Comparison of ENCODE assay signal across 9 mouse cellular contexts in the genomic region with DNA sequence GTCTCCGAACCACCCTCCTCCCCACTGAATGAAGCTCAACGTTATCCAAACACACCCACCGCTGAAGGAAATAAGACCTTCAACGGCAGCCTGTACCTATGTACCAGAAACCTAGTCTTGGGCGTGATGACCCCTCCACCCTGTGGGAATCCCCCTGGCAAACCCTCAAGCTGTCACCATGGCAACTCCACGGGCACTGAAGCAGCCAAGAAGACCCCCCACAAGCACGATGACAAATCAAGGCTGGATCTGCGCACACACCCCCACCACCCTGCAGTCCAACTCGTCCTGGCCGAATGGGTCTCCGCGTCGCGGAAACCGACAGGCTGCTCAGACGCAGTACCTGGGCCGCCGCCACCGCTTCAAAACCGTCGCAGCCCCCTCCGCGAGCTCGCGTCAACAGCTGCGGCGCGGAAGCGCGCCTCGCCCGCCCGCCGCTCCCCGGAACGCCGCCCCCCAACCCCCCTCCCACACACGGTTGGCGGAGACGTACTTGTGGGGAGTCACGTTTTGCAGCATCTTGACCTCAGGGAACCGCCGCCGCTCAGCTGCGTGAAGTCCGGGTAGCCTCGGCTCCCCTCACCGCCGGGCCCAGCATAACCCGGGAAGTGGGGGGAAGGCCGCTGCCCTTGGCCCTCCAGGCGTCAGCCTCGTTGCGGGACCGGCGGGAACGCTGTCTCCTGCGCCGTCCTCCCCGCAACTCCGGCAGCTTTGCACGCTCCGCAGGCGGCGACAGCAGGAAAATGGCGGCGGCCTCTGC. TPM values are rescaled to one million over a fixed set of nuclear protein-coding genes. Genes with fewer than 3 reads are reported as not detected.
DNase-seq lines count a peak whose midpoint lies in the region; ATAC-seq and TF ChIP-seq lines count a peak whose summit lies in the region.
"Had no signal": no experiment of that assay in that cellular context is flagged by ENCODE, and none has a peak within 500 bp of the region (broad histone marks: within the 10 kb centered on the region; RNA-seq: fewer than 3 reads in every experiment).

No protein-coding gene starts in this region.

- intact Hi-C loops in gastrocnemius, adult 2 months (cut with DNase I) = no loop called here

- under 1% methylated on average over 67 of the region's 67 CpGs for WGBS in cerebellum, adult 2 months
- under 1% methylated on average over 67 of the region's 67 CpGs for WGBS in intestine, postnatal 0 days
- under 1% methylated on average over 66 of the region's 67 CpGs for WGBS in lung, embryonic 15.5 days

- H3K27ac ChIP-seq in cerebellum, adult 2 months (ENCODE audit: insufficient read depth, low read length) = no peak overlapping the region
- peak overlapping the region; percentile 99 for H3K27ac ChIP-seq in gastrocnemius, adult 2 months
- peak overlapping the region; percentile 100 for H3K27ac ChIP-seq in intestine, postnatal 0 days (ENCODE audit: low read depth, low read length)
- peak overlapping the region; percentile 77 for H3K27ac ChIP-seq in lung, embryonic 15.5 days

- peak overlapping the region; percentile 67 for H3K4me3 ChIP-seq in cerebellum, adult 2 months (replicated peaks; ENCODE audit: insufficient read depth, low read depth, low read length)
- H3K4me3 ChIP-seq in gastrocnemius, adult 2 months = peak overlapping the region; percentile 81
- H3K4me3 ChIP-seq in intestine, postnatal 0 days (ENCODE audit: low read depth, low read length) = peak overlapping the region; percentile 98
- peak overlapping the region; percentile 75 for H3K4me3 ChIP-seq in lung, embryonic 15.5 days

- no peak for TF ChIP-seq POLR2A in cerebellum, adult 2 months (IDR thresholded peaks at IDR 0.05; ENCODE audit: borderline replicate concordance, insufficient read depth, low read length)

- peak; percentile 47 to 57 for DNase-seq in spleen, adult 18-20 months
- no peak for DNase-seq in spleen, adult 12 weeks (ENCODE audit: low spot score)
- DNase-seq in cerebellum, adult 2 months = peak; percentile 60 to 70
- DNase-seq in gastrocnemius, adult 2 months = no peak
- DNase-seq in right cerebral cortex, postnatal 25 days = peak; percentile 58
- DNase-seq in frontal cortex, postnatal 25 days (ENCODE audit: low spot score in 2 of 2) = no peak

- H3K9ac ChIP-seq in intestine, postnatal 0 days (ENCODE audit: low read depth, low read length) = peak overlapping the region; percentile 83
- H3K9ac ChIP-seq in lung, embryonic 15.5 days = peak overlapping the region; percentile 83

- H3K4me1 ChIP-seq in cerebellum, adult 2 months (ENCODE audit: control insufficient read depth, insufficient read depth, low read length) = peaks cover 3% of the 10 kb centered on the region; the same call in 1 of the 2 replicates
- H3K4me1 ChIP-seq in intestine, postnatal 0 days (replicated peaks; ENCODE audit: control insufficient read depth, insufficient read depth, low read length) = no peaks in the 10 kb centered on the region
- H3K4me1 ChIP-seq in lung, embryonic 15.5 days = peaks cover 19% of the 10 kb centered on the region

- peak overlapping the region; percentile 80 for H3K4me2 ChIP-seq in intestine, postnatal 0 days (replicated peaks; ENCODE audit: low read depth)
- H3K4me2 ChIP-seq in lung, embryonic 15.5 days = peak overlapping the region; percentile 82

- no peak for TF ChIP-seq CTCF in cerebellum, adult 2 months (IDR thresholded peaks at IDR 0.05; ENCODE audit: borderline replicate concordance, insufficient read depth, low read depth, low read length)
- TF ChIP-seq CTCF in gastrocnemius, adult 2 months (IDR thresholded peaks at IDR 0.05) = no peak
- no peak for TF ChIP-seq CTCF in intestine, postnatal 0 days (IDR thresholded peaks at IDR 0.05; ENCODE audit: low read depth)

- ATAC-seq in intestine, postnatal 0 days = no peak
- no peak for ATAC-seq in lung, embryonic 15.5 days (ENCODE audit: borderline replicate concordance, extremely low read depth, low FRiP score, low TSS enrichment)

- H3K9me3 ChIP-seq in intestine, postnatal 0 days (ENCODE audit: control insufficient read depth) = no peaks in the 10 kb centered on the region
- H3K9me3 ChIP-seq in lung, embryonic 15.5 days = no peaks in the 10 kb centered on the region

- peaks cover 46% of the 10 kb centered on the region for H3K36me3 ChIP-seq in intestine, postnatal 0 days (ENCODE audit: control insufficient read depth, insufficient read depth)
- H3K36me3 ChIP-seq in lung, embryonic 15.5 days = peaks cover 50% of the 10 kb centered on the region

- H3K27me3 ChIP-seq in cerebellum, adult 2 months (ENCODE audit: control insufficient read depth, insufficient read depth, low read length) = no peaks in the 10 kb centered on the region
- H3K27me3 ChIP-seq in intestine, postnatal 0 days (replicated peaks; ENCODE audit: control insufficient read depth, insufficient read depth, low read length) = no peaks in the 10 kb centered on the region
- no peaks in the 10 kb centered on the region for H3K27me3 ChIP-seq in lung, embryonic 15.5 days

RNA-seq across cellular contexts. Expression of gene H2-DMa, which starts 1.0 kb away (rescaled TPM):
- 13.2 and 13.6 TPM in 2 replicates for polyA plus RNA-seq in cerebellum, adult 2 months (2012; rRNA removed)
- 1 to 10 TPM; 3.0 to 3.1 TPM for total RNA-seq in gastrocnemius, adult 2 months (2021)
- polyA plus RNA-seq in intestine, postnatal 0 days (2015; fragmentation: Nextera tagmentation; extraction: Ambion mirVana) = 15.2 and 16.7 TPM in 2 replicates
- polyA plus RNA-seq in lung, embryonic 15.5 days (2015; fragmentation: Nextera tagmentation; extraction: Ambion mirVana) = 12.1 and 13.8 TPM in 2 replicates

RNA-seq across cellular contexts. Expression of gene Brd2, which starts 4.1 kb away (rescaled TPM):
- polyA plus RNA-seq in cerebellum, adult 2 months (2012; rRNA removed) = 188 and 209 TPM in 2 replicates
- total RNA-seq in gastrocnemius, adult 2 months (2021) = 10 to 100 TPM; 70.3 to 88.9 TPM
- 51.8 and 60.0 TPM in 2 replicates for polyA plus RNA-seq in intestine, postnatal 0 days (2015; fragmentation: Nextera tagmentation; extraction: Ambion mirVana)
- 102 and 106 TPM in 2 replicates for polyA plus RNA-seq in lung, embryonic 15.5 days (2015; fragmentation: Nextera tagmentation; extraction: Ambion mirVana)

RNA-seq across cellular contexts. Expression of gene H2-DMb2, which starts 24.8 kb away (rescaled TPM):
- 0.35 and 0.52 TPM in 2 replicates for polyA plus RNA-seq in cerebellum, adult 2 months (2012; rRNA removed)
- under 1 TPM; 0.46 to 0.47 TPM for total RNA-seq in gastrocnemius, adult 2 months (2021)
- 0.97 and 0.98 TPM in 2 replicates for polyA plus RNA-seq in intestine, postnatal 0 days (2015; fragmentation: Nextera tagmentation; extraction: Ambion mirVana)
- polyA plus RNA-seq in lung, embryonic 15.5 days (2015; fragmentation: Nextera tagmentation; extraction: Ambion mirVana) = 1.8 and 1.9 TPM in 2 replicates

RNA-seq across cellular contexts. Expression of gene H2-Oa, which starts 26.2 kb away (rescaled TPM):
- 0.25 and 0.34 TPM in 2 replicates for polyA plus RNA-seq in cerebellum, adult 2 months (2012; rRNA removed)
- total RNA-seq in gastrocnemius, adult 2 months (2021) = not detected
- polyA plus RNA-seq in intestine, postnatal 0 days (2015; fragmentation: Nextera tagmentation; extraction: Ambion mirVana) = 0.25 and 0.90 TPM in 2 replicates
- 0.44 and 1.0 TPM in 2 replicates for polyA plus RNA-seq in lung, embryonic 15.5 days (2015; fragmentation: Nextera tagmentation; extraction: Ambion mirVana)
- total RNA-seq: gastrocnemius, postnatal 4 days had no signal

RNA-seq across cellular contexts. Expression of gene H2-DMb1, which starts 34.6 kb away (rescaled TPM):
- polyA plus RNA-seq in cerebellum, adult 2 months (2012; rRNA removed) = 1.8 and 3.0 TPM in 2 replicates
- total RNA-seq in gastrocnemius, adult 2 months (2021) = under 1 TPM; 0.38 to 0.61 TPM
- polyA plus RNA-seq in intestine, postnatal 0 days (2015; fragmentation: Nextera tagmentation; extraction: Ambion mirVana) = 5.1 and 6.4 TPM in 2 replicates
- 2.0 and 3.2 TPM in 2 replicates for polyA plus RNA-seq in lung, embryonic 15.5 days (2015; fragmentation: Nextera tagmentation; extraction: Ambion mirVana)

Comparison
In these comparisons a context has a peak if more than half of its experiments do, and no peak if none do; other contexts are left out.
1. DNase-seq: peak in spleen, adult 18-20 months (2 of 2), cerebellum, adult 2 months (2 of 2) and right cerebral cortex, postnatal 25 days (single experiment); none in spleen, adult 12 weeks (single experiment), gastrocnemius, adult 2 months (single experiment) and frontal cortex, postnatal 25 days (0 of 2).
2. Peak in every context shown above with its lines, with median percentiles within 50 percentile points of each other: H3K4me3 ChIP-seq.